Mouse (Mus musculus): ENCODE data around the gene Moap1.

The Moap1 gene

DNA sequence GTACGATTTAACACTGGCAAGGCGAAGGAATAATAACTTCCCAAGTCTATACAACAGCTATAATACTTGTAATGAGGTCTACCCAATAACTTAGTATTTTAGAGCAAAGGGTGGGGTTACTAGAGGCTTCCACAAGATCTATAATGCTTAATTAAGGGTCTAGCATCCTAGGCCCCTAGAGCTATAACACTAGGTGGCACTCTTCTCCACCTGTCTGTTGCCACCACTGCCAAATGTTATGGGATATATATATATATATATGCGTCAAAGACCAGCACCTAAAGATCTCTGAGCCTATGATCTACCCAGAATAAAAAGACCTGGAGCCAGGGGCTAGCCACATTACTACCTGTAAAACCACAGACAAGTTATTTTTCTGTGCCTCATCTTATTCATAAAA lies 3.2 kb downstream of the Moap1 start:
- no peak for DNase-seq

DNA sequence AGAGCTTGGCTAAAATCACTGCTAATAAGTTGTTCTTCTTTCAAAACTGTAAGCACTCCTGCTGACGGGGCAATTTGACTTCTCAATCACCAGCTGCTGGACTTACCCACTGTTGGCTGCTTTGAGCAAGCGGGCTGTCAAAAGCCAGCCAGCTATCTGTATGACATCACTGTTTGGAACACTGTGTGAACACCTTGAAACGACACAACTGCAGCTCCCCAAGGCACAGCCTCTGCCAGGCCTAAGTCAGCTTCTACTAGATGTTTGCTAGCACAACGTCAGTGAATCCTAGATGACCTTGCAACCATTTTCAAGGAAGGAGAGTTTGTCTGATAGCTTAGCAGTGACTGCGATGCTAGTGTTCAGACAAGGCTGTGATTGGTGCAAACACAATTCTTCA lies 4.4 kb downstream of the Moap1 start:
- DNase-seq = no peak

- DNase-seq = peak; percentile 69
Observed at GRCm38 (mm10) chr12:102733381-102733780, 10.1 kb downstream of the Moap1 start.

DNA sequence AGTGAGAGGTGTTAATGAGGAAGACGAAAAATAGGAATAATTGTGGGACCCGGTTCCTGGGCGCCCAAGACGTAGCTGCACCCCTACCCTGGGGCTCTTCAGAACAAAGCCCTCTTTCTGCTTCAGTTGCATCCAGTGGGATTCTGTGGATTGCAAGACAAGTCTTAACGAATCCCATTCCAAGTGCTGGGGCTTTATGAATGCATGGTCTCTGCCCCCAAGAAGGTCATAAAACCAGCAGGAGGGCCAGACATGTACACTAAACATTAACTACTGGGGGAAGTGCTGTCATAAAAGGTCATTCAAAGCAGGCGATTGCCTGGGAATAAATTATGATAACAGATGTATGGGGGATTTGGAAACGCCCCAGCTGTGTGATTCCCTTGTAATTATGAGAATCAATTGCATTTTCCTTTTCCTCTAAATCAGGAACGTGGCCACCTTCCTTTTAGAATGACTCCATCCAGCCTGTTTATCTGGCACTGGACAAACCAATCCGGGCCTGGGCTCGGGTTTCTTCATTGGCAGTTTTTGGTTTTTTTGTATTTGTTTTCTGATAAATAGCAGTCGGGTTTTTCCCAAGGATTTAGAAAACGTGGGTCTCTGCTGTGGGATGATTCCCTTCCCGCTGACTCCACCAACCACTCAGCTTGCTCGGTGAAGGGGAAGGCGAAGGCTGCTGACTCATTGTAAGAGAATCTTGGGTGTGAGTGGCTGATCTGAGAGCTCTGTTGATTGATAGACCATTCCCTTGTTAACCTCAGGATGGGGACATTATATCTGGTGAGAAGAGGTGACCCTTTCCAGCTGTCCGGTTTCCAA lies 12.5 kb downstream of the Moap1 start:
- peak; percentile 41 for DNase-seq

DNA sequence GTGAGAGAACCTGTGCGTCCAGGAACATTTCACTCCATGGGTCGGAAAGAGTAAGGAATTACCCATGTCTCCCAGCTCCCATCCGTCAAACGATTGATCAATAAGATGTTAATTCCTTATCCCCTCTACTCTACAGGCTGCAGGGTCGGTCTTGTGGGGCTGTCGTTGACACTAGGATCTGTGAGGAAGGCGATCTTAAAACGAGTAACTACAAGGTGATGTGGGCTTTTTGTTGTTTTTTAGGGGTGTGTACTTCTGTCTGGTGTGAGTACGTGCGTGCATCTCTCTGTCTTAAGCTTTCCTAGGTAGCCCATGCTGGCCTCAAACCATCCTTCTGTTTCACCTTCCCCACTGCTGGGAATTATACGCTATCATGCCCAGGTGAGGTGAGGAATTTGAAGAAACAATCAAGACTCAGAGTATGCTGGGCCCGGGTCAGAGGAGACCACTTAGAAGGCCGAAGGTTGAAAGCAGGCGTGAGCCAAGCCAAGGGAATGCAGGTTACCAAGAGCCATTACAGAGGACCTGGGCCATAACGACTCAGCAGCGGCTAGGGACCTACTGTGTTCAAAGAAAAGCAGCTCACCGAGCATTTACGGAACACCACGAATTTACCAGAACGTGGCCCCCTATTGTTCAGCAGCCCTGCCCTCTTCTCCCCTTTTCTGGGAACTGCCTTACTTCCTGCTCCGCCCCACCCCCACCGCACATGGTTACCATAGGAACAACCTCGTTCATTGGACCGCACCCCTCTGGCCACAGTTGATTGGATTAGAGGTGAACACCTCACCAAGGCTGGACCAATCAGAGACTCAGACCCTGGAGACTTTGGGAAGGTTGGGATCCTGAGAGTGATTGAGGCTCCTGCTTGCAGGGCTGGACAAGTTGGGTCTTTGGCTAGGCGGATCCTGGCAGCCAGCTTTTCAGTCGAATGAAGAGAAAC lies 13.3 kb downstream of the Moap1 start:
- peak; percentile 85 for DNase-seq

GRCm38 (mm10) chr12:102725761-102726175 lies 17.7 kb downstream of the Moap1 start:
- DNase-seq = peak; percentile 49

GRCm38 (mm10) chr12:102725146-102725545 lies 18.3 kb downstream of the Moap1 start:
- no peak for DNase-seq

GRCm38 (mm10) chr12:102723861-102724260 lies 19.6 kb downstream of the Moap1 start:
- no peak for DNase-seq

DNA sequence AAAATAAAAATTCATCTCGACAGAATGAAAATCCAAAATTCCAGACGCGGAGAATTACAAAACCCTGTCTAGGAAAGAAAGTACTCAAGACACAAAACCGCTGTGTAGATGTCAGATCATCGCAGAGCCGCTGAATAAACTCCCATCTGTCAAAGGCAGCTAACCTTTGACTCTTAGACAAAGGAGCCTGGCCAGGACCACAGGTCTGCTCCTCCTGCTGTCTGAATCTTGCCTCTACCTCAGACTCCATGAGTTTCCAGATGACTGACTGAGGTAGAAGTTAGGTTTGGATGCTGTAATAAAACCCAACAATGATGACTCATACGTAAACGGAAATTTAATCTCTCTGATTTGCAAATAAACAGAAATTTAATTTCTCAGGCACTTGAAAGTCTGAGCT lies 20.5 kb downstream of the Moap1 start:
- DNase-seq = no peak

DNA sequence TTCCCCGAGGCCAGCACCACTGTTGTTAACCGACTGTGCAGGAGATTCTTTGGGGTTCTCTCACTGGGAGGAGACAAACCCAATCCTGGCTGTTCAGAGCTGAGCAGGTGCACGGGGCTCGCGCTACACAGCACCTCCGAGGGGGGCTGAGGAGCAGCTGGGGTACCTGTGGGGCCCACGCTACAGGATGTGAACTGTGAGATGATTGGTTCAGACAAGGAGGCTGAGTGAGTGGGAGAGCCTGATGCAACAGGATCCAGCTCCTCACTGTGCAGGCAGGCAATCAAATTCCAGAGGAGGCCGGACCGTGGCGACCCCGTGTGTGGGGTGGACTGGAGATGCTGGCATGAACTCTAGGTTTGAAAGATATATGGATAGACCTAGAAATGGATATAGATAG lies 21.0 kb downstream of the Moap1 start:
- DNase-seq = no peak

- peak; percentile 55 for DNase-seq
Observed at GRCm38 (mm10) chr12:102719552-102720315, 23.7 kb downstream of the Moap1 start.

DNA sequence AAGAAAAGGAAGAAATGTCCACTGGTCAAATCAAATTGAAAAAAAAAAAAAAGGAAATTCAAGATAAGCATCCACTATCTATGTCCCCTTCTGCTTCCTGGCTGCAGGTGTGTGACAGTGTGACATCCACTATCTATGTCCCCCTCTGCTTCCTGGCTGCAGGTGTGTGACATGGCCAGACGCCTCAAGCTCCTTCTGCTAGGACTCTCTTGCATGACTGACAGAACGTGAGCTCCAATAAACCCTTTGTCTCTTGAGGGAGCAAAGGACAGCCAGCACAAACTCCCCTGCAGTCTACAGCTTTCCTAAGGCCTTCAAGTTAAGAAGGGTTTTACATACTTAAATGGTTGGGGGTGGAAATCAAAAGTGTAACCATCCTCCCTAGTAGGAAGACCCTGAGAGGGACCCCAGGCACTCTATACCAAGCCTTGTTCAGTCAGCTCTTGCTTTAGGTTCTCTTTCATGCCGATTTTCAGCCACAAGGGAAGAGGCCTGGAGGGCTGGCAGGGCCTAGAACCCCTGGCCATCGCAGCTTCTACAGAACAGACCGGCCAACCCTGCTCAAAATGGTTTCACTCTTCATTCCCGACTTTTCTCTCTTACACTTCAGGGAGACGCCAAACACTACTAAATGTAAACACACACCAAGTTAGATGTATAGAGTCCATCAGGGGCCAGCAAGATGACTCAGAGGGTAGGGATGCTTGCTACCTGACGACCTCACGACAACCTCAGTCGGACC lies 28.6 kb downstream of the Moap1 start:
- DNase-seq = no peak

DNA sequence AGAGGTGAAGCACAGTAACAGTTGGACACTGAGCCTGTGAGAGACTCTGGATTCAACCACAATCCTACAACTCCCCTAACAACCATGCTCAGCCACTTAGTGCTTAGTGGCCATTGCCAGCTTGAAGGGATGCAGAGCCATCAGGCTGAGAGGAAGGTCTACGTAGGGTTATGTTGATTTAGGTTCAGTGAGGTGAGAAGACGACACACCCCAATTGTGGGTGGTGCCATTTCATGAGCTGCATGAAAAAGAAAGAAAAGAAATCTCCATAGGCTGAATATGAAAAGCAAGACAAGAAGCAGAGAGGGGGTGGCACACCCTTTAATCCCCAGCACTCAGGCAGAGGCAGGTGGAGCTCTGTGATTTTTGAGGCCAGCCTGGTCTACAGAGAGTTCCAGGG lies 29.3 kb downstream of the Moap1 start:
- no peak for DNase-seq

DNA sequence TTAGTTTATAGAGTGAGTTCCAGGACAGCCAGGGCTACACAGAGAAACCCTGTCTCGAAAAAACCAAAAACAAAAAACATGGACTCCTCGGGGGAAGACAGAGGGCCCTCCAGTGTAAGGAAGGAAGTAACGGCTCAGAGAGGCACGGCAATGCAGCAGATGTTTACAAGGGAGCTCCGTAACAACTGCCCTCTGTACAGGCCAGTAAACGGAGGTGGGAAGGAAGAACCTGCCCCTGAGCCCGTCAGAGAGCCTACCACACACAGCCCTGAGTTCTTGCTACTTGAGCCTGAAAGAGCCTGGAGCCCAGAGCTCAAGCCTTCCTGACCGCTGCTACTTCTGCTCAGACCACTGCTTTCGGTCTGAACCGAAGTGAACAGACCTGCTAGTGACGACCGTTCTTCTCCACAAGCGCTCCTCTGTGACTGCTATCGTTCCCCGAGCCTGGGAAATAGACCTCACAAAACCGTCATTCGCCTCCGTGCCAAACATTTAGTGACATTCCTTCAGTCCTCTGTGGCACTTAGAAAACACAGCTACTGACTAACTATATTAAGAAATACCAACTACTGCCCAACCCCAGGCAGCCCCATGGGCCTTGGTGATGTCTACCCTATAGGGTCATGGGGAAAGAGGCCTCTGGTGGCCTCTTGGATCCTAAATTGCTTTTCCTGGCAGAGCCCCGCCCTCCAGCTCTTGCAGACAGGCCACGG lies 30.2 kb downstream of the Moap1 start:
- DNase-seq = no peak

GRCm38 (mm10) chr12:102710851-102711375 lies 32.5 kb downstream of the Moap1 start:
- DNase-seq = no peak

DNA sequence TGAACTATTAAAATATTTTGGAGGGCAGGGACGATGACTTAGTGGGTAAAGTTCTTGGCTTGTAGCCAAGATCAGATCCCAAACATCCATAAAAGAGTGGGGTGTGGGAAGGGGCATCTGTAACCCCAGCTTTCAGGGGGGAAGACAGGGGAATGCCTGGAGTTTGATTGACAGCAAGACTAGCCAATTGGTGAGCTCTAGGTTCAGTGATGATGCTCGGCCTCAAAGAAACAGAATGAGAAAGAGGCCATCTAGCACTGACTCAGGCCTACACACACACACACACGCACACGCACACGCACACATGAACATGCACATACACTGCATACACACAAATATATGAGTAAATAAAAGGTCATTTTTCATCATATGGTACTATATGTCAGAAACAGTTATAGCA lies 33.6 kb downstream of the Moap1 start:
- no peak for DNase-seq

DNA sequence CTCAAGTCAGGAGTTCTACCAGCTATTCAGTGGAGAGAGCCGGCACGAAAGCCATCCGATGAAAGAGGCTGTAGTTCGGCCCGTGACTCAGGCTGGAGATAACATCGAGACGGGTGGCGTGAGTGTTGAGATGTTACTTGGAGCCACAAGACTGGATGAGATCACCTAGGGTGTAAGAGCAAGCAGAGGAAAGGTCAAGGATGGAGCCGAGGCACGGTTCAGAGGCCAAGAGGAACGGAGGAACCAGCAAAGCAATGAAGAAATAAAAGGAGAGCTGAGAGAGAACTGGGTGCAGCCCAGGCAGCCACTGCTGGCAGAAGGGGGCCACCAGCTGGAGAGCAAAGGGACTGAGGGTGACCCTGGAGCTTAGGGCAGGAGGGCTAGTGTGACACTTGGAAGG lies 35.2 kb downstream of the Moap1 start:
- no peak for DNase-seq

DNA sequence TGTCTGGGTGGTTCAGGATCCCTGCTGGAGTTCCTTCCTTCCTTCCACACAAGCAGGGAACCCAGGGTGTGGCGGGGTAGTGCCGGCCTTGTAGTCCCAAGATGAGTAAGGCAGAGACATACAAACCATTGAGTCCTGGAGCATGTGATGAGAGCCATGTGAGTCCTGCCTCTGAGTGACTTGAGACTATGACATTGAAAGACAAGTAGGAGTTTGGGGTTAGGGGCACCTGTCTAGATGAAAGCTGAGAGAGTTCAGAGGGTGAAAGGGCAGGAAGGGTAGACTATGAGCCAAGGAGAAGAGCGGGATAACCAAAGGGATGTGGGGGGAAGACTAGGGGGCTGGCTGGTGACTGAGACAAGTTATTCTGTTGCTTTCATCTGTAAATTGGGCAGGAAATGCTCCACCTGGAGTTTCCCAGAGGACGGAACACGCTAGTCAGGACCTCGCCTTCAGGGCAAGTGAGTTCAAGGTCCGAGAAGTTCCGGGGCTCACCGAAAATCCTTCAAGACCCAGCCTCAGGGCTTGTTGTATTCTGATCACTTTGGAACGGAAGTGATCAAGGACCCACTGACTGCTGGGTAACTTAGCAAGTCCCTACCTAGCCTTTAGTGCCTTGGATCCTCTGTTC lies 36.5 kb downstream of the Moap1 start:
- DNase-seq = no peak

- DNase-seq = no peak
Observed at GRCm38 (mm10) chr12:102705906-102706640, 37.4 kb downstream of the Moap1 start.

- DNase-seq = peak; percentile 91
Observed at GRCm38 (mm10) chr12:102705216-102705871, 38.1 kb downstream of the Moap1 start.

Measured in kidney, postnatal 14 days (tissue).